Mouse (Mus musculus) stomach, embryonic 16.5 days (tissue): ENCODE measurements around the gene Sept4. TPM values are rescaled to one million over a fixed set of nuclear protein-coding genes. Genes with fewer than 3 reads are reported as not detected.

Source experiments
- ATAC-seq: fragments of 200-750 bp; cut with Nextera tagmentation; 2 replicates; pipeline ENCODE4 v1.8.0; 2017; ENCODE audit warnings: moderate number of reproducible peaks, moderate TSS enrichment; ENCODE audit not compliant: insufficient read depth, low FRiP score
- H3K27ac ChIP-seq: fragments of 300-500 bp; sonication (generic); 2 replicates; pipeline ENCODE4 v1.5.1; 2014; ENCODE audit warnings: low read length
- H3K27me3 ChIP-seq: fragments of 300-500 bp; sonication (generic); 2 replicates; pipeline ENCODE4 v1.6.1; 2014; ENCODE audit warnings: low read length, control low read depth, mixed read lengths; ENCODE audit not compliant: control insufficient read depth, insufficient read depth
- H3K36me3 ChIP-seq: fragments of 300-500 bp; sonication (generic); 2 replicates; pipeline ENCODE4 v1.6.1; 2014; ENCODE audit warnings: low read length; ENCODE audit not compliant: control insufficient read depth, insufficient read depth
- H3K4me1 ChIP-seq: fragments of 300-500 bp; sonication (generic); 2 replicates; pipeline ENCODE4 v1.6.1; 2014; ENCODE audit warnings: low read length, control low read depth, mixed read lengths; ENCODE audit not compliant: control insufficient read depth, insufficient read depth
- H3K4me2 ChIP-seq: fragments of 300-500 bp; sonication (generic); 2 replicates; pipeline ENCODE4 v1.6.1; 2014; ENCODE audit warnings: low read depth, low read length, mixed read lengths
- H3K4me3 ChIP-seq: fragments of 300-500 bp; sonication (generic); replicated peaks from 2 replicates; pipeline ENCODE4 v1.5.1; 2014; ENCODE audit warnings: mild to moderate bottlenecking, low read length
- H3K9ac ChIP-seq: fragments of 300-500 bp; sonication (generic); 2 replicates; pipeline ENCODE4 v1.6.1; 2014; ENCODE audit warnings: low read length
- H3K9me3 ChIP-seq: fragments of 300-500 bp; sonication (generic); replicated peaks from 2 replicates; pipeline ENCODE4 v1.6.1; 2016; ENCODE audit warnings: low read length, control low read depth; ENCODE audit not compliant: control insufficient read depth
- WGBS: fragments of 180-500 bp; shearing (Covaris S2); extraction: QIAGEN DNeasy Blood & Tissue Kit; methylation state at CpG from one replicate; pipeline ENCODE4 v1.1.7; 2014; 5-methylcytosine and 5-hydroxymethylcytosine counted together
- polyA plus RNA-seq: library from polyadenylated mRNA; unstranded; fragments of >200 nt; fragmentation: Nextera tagmentation; extraction: Ambion mirVana; gene quantifications from 2 replicates; pipeline ENCODE4 v1.2.1, GENCODE M21; 2015

Gene Sept4
- polyA plus RNA-seq, 1 experiment from 2014 or later, result 26.7 TPM

DNA sequence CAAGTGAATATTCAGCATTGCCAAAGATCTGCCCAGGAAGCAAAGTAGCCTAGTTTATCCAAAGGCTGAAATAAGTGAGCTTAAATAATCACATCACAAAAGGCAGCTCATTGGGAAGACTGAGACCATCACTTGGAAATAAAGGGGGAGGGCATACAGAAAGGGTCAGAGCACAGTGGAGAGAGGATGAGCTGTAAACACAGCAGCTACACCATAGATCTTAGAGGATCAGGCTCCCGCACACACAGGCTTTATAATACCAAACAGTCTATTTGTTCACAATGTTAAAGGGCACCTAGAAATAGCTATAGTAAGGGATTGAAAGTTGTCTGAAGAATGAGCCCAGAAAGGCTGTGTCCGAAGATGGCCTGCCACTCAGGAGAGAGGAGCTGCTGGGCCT, 70.1 kb downstream of the Sept4 start:
- Histone ChIP-seq H3K4me3 (peak overlapping the region; percentile 53), H3K27ac (no peak overlapping the region), H3K4me1 (0 out of 2 replicates have a peak, but pooled peaks cover 3% of the 10 kb centered on the region), H3K27me3 (no peaks in the 10 kb centered on the region), H3K9me3 (no peaks in the 10 kb centered on the region), H3K4me2 (peak overlapping the region; percentile 91), H3K36me3 (no peaks in the 10 kb centered on the region), H3K9ac (peak overlapping the region; percentile 88)
- peak; percentile 50; the same call in 1 of the 2 replicates for ATAC-seq
- WGBS, result 22% methylated on average over 2 of the region's 2 CpGs

DNA sequence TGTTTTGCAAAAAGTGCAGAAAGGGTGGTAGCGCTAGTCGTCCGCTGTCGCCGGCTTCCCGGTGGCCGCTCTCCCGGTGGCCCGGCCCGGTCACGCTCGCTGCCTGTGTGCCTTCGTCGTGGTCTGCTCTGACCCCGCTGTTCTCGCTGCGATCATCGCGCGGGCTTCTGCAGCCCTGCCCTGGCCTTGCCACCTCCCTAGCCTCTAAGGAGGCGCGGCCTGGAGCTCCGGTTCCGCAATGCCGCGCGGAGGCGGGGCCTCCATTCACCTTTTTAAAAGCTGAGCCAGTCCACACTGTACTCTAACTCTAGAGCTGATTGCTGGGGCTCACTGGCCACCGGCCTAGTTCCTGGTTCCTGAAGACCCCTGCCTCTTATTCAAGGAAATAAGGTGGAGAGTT, 70.5 kb downstream of the Sept4 start:
- Histone ChIP-seq H3K27me3 (no peaks in the 10 kb centered on the region), H3K4me3 (peak overlapping the region; percentile 53), H3K27ac (no peak overlapping the region), H3K4me1 (0 out of 2 replicates have a peak, but pooled peaks cover 3% of the 10 kb centered on the region), H3K9me3 (no peaks in the 10 kb centered on the region), H3K9ac (peak overlapping the region; percentile 88), H3K4me2 (peak overlapping the region; percentile 91), H3K36me3 (no peaks in the 10 kb centered on the region)
- ATAC-seq, result peak; percentile 93
- 0% methylated on average over 29 of the region's 29 CpGs for WGBS

Other genes starting within 250 kb of the Sept4 start
- gene Ppm1e, start 209.9 kb upstream of the Sept4 start, polyA plus RNA-seq, result 1.5 and 1.9 TPM in 2 replicates
- gene Rad51c, start 163.9 kb upstream of the Sept4 start, polyA plus RNA-seq, result 6.3 and 7.1 TPM in 2 replicates
- 0.36 and 1.0 TPM in 2 replicates for gene Tex14, start 163.8 kb upstream of the Sept4 start, polyA plus RNA-seq
- gene Gm11492, start 2.2 kb upstream of the Sept4 start, polyA plus RNA-seq, result not detected in 2 replicates
- gene Mtmr4, start 23.3 kb downstream of the Sept4 start, polyA plus RNA-seq, result 27.0 and 28.6 TPM in 2 replicates
- gene Hsf5, start 48.3 kb downstream of the Sept4 start, polyA plus RNA-seq, result 0.10 and 0.14 TPM in 2 replicates
- gene Rnf43, start 93.8 kb downstream of the Sept4 start, polyA plus RNA-seq, result 14.7 and 16.9 TPM in 2 replicates
- gene Supt4a, start 168.6 kb downstream of the Sept4 start, polyA plus RNA-seq, result 116 and 119 TPM in 2 replicates
- 1.5 and 1.7 TPM in 2 replicates for gene Tspoap1, start 191.6 kb downstream of the Sept4 start, polyA plus RNA-seq
- gene Mpo, start 224.7 kb downstream of the Sept4 start, polyA plus RNA-seq, result 17.4 and 19.0 TPM in 2 replicates